In genomic region chr3:101799852-101800595, GRCm38 (mm10) we compare ENCODE assay signal across 8 mouse cellular contexts. TPM values are rescaled to one million over a fixed set of nuclear protein-coding genes. Genes with fewer than 3 reads are reported as not detected.
DNase-seq lines count a peak whose midpoint lies in the region; ATAC-seq and TF ChIP-seq lines count a peak whose summit lies in the region.

No protein-coding gene starts in this region.

- 0 out of 2 replicates have a peak, but pooled peaks have one; percentile 7 for TF ChIP-seq POLR2A in bone marrow macrophage, adult 2 months (IDR thresholded peaks at IDR 0.05; ENCODE audit: borderline replicate concordance, low read depth, low read length)
- peak; percentile 16; the same call in 1 of the 2 replicates for TF ChIP-seq POLR2A in thymus, adult 2 months (IDR thresholded peaks at IDR 0.05; ENCODE audit: control insufficient read depth, extremely low read depth, insufficient read depth, low read length, poor library complexity)

- peak overlapping the region; percentile 13; the same call in 1 of the 2 replicates for H3K4me2 ChIP-seq in liver, embryonic 15.5 days
- H3K4me2 ChIP-seq in kidney, postnatal 0 days (ENCODE audit: low read length): no peak overlapping the region
- no peak overlapping the region for H3K4me2 ChIP-seq in stomach, postnatal 0 days (replicated peaks; ENCODE audit: low read depth)
- H3K4me2 ChIP-seq in intestine, embryonic 15.5 days (replicated peaks): no peak overlapping the region

- no peak overlapping the region for H3K9ac ChIP-seq in liver, embryonic 15.5 days
- no peak overlapping the region for H3K9ac ChIP-seq in kidney, postnatal 0 days (ENCODE audit: low read depth, low read length)
- H3K9ac ChIP-seq in stomach, postnatal 0 days (ENCODE audit: low read length): no peak overlapping the region
- no peak overlapping the region for H3K9ac ChIP-seq in intestine, embryonic 15.5 days

- TF ChIP-seq CTCF in bone marrow macrophage, adult 2 months (IDR thresholded peaks at IDR 0.05; ENCODE audit: low read depth, low read length): no peak
- no peak for TF ChIP-seq CTCF in kidney, postnatal 0 days (IDR thresholded peaks at IDR 0.05; ENCODE audit: low read depth)
- TF ChIP-seq CTCF in thymus, adult 2 months (IDR thresholded peaks at IDR 0.05; ENCODE audit: borderline replicate concordance, control insufficient read depth, extremely low read depth, insufficient read depth, low read length, poor library complexity): no peak
- no peak for TF ChIP-seq CTCF in stomach, postnatal 0 days (IDR thresholded peaks at IDR 0.05; ENCODE audit: low read depth)

- no peak overlapping the region for H3K4me3 ChIP-seq in liver, embryonic 15.5 days (replicated peaks)
- H3K4me3 ChIP-seq in bone marrow macrophage, adult 2 months (ENCODE audit: insufficient read depth, low read length): no peak overlapping the region
- H3K4me3 ChIP-seq in kidney, postnatal 0 days (replicated peaks; ENCODE audit: low read depth, low read length): no peak overlapping the region
- no peak overlapping the region for H3K4me3 ChIP-seq in thymus, adult 2 months (ENCODE audit: control insufficient read depth, insufficient read depth, low read length)
- no peak overlapping the region for H3K4me3 ChIP-seq in stomach, postnatal 0 days (ENCODE audit: low read depth, low read length)
- H3K4me3 ChIP-seq in intestine, embryonic 15.5 days (replicated peaks): no peak overlapping the region

- 17% methylated on average over 14 of the region's 14 CpGs for WGBS in liver, embryonic 15.5 days (ENCODE audit: insufficient replicate concordance)
- 37% methylated on average over 14 of the region's 14 CpGs for WGBS in kidney, postnatal 0 days
- 8% methylated on average over 14 of the region's 14 CpGs for WGBS in thymus, adult 2 months
- 62% methylated on average over 14 of the region's 14 CpGs for WGBS in stomach, postnatal 0 days
- 69% methylated on average over 14 of the region's 14 CpGs for WGBS in intestine, embryonic 15.5 days

- no peak for TF ChIP-seq EP300 in stomach, postnatal 0 days (optimal IDR thresholded peaks at IDR 0.05)

- H3K9me3 ChIP-seq in liver, embryonic 15.5 days (replicated peaks): no peaks in the 10 kb centered on the region
- H3K9me3 ChIP-seq in kidney, postnatal 0 days (replicated peaks; ENCODE audit: low read length): no peaks in the 10 kb centered on the region
- no peaks in the 10 kb centered on the region for H3K9me3 ChIP-seq in stomach, postnatal 0 days (ENCODE audit: control insufficient read depth, low read length)
- no peaks in the 10 kb centered on the region for H3K9me3 ChIP-seq in intestine, embryonic 15.5 days

- no peak overlapping the region for H3K27ac ChIP-seq in liver, embryonic 15.5 days (replicated peaks)
- H3K27ac ChIP-seq in bone marrow macrophage, adult 2 months (ENCODE audit: insufficient read depth, low read depth, low read length): peak overlapping the region; percentile 49
- H3K27ac ChIP-seq in kidney, postnatal 0 days: peak overlapping the region; percentile 14
- H3K27ac ChIP-seq in thymus, adult 2 months (ENCODE audit: control insufficient read depth, insufficient read depth, low read length): peak overlapping the region; percentile 79
- H3K27ac ChIP-seq in stomach, postnatal 0 days (replicated peaks): no peak overlapping the region
- no peak overlapping the region for H3K27ac ChIP-seq in intestine, embryonic 15.5 days

- no peaks in the 10 kb centered on the region; the same call in 1 of the 2 replicates for H3K4me1 ChIP-seq in liver, embryonic 15.5 days (replicated peaks)
- peaks cover 13% of the 10 kb centered on the region for H3K4me1 ChIP-seq in bone marrow macrophage, adult 2 months (ENCODE audit: control insufficient read depth, insufficient read depth, low read length)
- peaks cover 23% of the 10 kb centered on the region; the same call in 1 of the 2 replicates for H3K4me1 ChIP-seq in kidney, postnatal 0 days (replicated peaks; ENCODE audit: insufficient read depth, low read length)
- H3K4me1 ChIP-seq in thymus, adult 2 months (replicated peaks; ENCODE audit: control insufficient read depth, insufficient read depth, low read length): peaks cover 43% of the 10 kb centered on the region
- H3K4me1 ChIP-seq in stomach, postnatal 0 days (replicated peaks; ENCODE audit: control insufficient read depth, insufficient read depth): 0 out of 2 replicates have a peak, but pooled peaks cover 3% of the 10 kb centered on the region
- peaks cover 39% of the 10 kb centered on the region for H3K4me1 ChIP-seq in intestine, embryonic 15.5 days (replicated peaks)

- H3K36me3 ChIP-seq in liver, embryonic 15.5 days (replicated peaks): no peaks in the 10 kb centered on the region
- no peaks in the 10 kb centered on the region for H3K36me3 ChIP-seq in kidney, postnatal 0 days (ENCODE audit: insufficient read depth, low read length)
- no peaks in the 10 kb centered on the region for H3K36me3 ChIP-seq in thymus, adult 2 months (ENCODE audit: control insufficient read depth, insufficient read depth, low read length)
- no peaks in the 10 kb centered on the region for H3K36me3 ChIP-seq in stomach, postnatal 0 days (ENCODE audit: control insufficient read depth, insufficient read depth, low read length)
- no peaks in the 10 kb centered on the region for H3K36me3 ChIP-seq in intestine, embryonic 15.5 days

- no peak for DNase-seq in liver
- peak; percentile 62 for DNase-seq in kidney, postnatal 0 days (ENCODE audit: low spot score)
- DNase-seq in thymus, adult 2 months: peak; percentile 74
- DNase-seq in stomach, postnatal 0 days (ENCODE audit: low spot score): no peak
- DNase-seq in layer of hippocampus, postnatal 10 days (ENCODE audit: low spot score in 2 of 2): no peak

- no peaks in the 10 kb centered on the region for H3K27me3 ChIP-seq in liver, embryonic 15.5 days
- no peaks in the 10 kb centered on the region for H3K27me3 ChIP-seq in kidney, postnatal 0 days (ENCODE audit: insufficient read depth, low read length)
- H3K27me3 ChIP-seq in thymus, adult 2 months (ENCODE audit: control insufficient read depth, insufficient read depth, low read length): no peaks in the 10 kb centered on the region
- no peaks in the 10 kb centered on the region for H3K27me3 ChIP-seq in stomach, postnatal 0 days (ENCODE audit: control insufficient read depth, insufficient read depth, low read length)
- H3K27me3 ChIP-seq in intestine, embryonic 15.5 days (replicated peaks): no peaks in the 10 kb centered on the region

- ATAC-seq in liver, embryonic 15.5 days (ENCODE audit: insufficient read depth): no peak
- ATAC-seq in kidney, postnatal 0 days (replicated peaks; ENCODE audit: low FRiP score, low read depth): no peak
- ATAC-seq in stomach, postnatal 0 days (ENCODE audit: low FRiP score, low TSS enrichment): no peak
- no peak for ATAC-seq in intestine, embryonic 15.5 days

RNA-seq across cellular contexts. Expression of gene Mab21l3, which starts 48.7 kb away (rescaled TPM):
- polyA plus RNA-seq in liver, embryonic 15.5 days (2015; fragmentation: Nextera tagmentation; extraction: Ambion mirVana): 0.07 TPM in 1 of 2 replicates, not detected in the other
- 0.15 TPM in 1 of 2 replicates, not detected in the other for polyA plus RNA-seq in bone marrow macrophage, adult 2 months (2012; ENCODE audit: insufficient read depth, insufficient read length, missing spikeins)
- 1.0 TPM in 2 replicates for polyA plus RNA-seq in kidney, postnatal 0 days (2015; fragmentation: Nextera tagmentation; extraction: Ambion mirVana)
- 3.6 and 4.0 TPM in 2 replicates for polyA plus RNA-seq in thymus, adult 2 months (2012; rRNA removed)
- polyA plus RNA-seq in stomach, postnatal 0 days (2015; fragmentation: Nextera tagmentation; extraction: Ambion mirVana): 0.57 and 0.67 TPM in 2 replicates
- total RNA-seq in layer of hippocampus, postnatal 10 days (2021): under 1 TPM; 0.18 to 0.30 TPM
- polyA plus RNA-seq in intestine, embryonic 15.5 days (2015; fragmentation: Nextera tagmentation; extraction: Ambion mirVana): 5.8 and 6.4 TPM in 2 replicates

Comparison
In these comparisons a context has a peak if more than half of its experiments do, and no peak if none do; other contexts are left out.
1. H3K27ac ChIP-seq: peak in bone marrow macrophage, adult 2 months (single experiment), kidney, postnatal 0 days (single experiment) and thymus, adult 2 months (single experiment); none in liver, embryonic 15.5 days (single experiment), stomach, postnatal 0 days (single experiment) and intestine, embryonic 15.5 days (single experiment).
2. DNase-seq: peak in kidney, postnatal 0 days (single experiment) and thymus, adult 2 months (single experiment); none in liver (single experiment), stomach, postnatal 0 days (single experiment) and layer of hippocampus, postnatal 10 days (0 of 2).